Mouse (Mus musculus) lung, postnatal 0 days (tissue): Measurements from ENCODE around the gene Nlrc5. TPM values are rescaled to one million over a fixed set of nuclear protein-coding genes. Genes with fewer than 3 reads are reported as not detected.

Experiments
- ATAC-seq: fragments of 200-750 bp; cut with Nextera tagmentation; 2 replicates; pipeline ENCODE4 v1.8.0; 2017; ENCODE audit warnings: moderate library complexity
- DNase-seq: peaks from one replicate; pipeline ENCODE4 v3.0.0-alpha.2; 2016; ENCODE audit warnings: low spot score
- H3K27ac ChIP-seq: fragments of 300-500 bp; sonication (generic); 2 replicates; pipeline ENCODE4 v1.5.1; 2014; ENCODE audit warnings: antibody characterized with exemption, mild to moderate bottlenecking, low read length, mixed read lengths
- H3K27me3 ChIP-seq: fragments of 300-500 bp; sonication (generic); replicated peaks from 2 replicates; pipeline ENCODE4 v1.6.1; 2014; ENCODE audit warnings: low read length, mixed read lengths; ENCODE audit not compliant: insufficient read depth
- H3K36me3 ChIP-seq: fragments of 300-500 bp; sonication (generic); 2 replicates; pipeline ENCODE4 v1.6.1; 2014; ENCODE audit warnings: low read length, mixed read lengths; ENCODE audit not compliant: insufficient read depth
- H3K4me1 ChIP-seq: fragments of 300-500 bp; sonication (generic); 2 replicates; pipeline ENCODE4 v1.6.1; 2014; ENCODE audit warnings: antibody characterized with exemption, low read depth, low read length, mixed read lengths; ENCODE audit not compliant: insufficient read depth
- H3K4me2 ChIP-seq: fragments of 300-500 bp; sonication (generic); replicated peaks from 2 replicates; pipeline ENCODE4 v1.6.1; 2014; ENCODE audit warnings: low read depth, mild to moderate bottlenecking, low read length, moderate library complexity, mixed read lengths
- H3K4me3 ChIP-seq: fragments of 300-500 bp; sonication (generic); 2 replicates; pipeline ENCODE4 v1.5.1; 2014; ENCODE audit warnings: low read depth, low read length
- H3K9ac ChIP-seq: fragments of 300-500 bp; sonication (generic); replicated peaks from 2 replicates; pipeline ENCODE4 v1.6.1; 2014; ENCODE audit warnings: low read depth, mild to moderate bottlenecking
- H3K9me3 ChIP-seq: fragments of 300-500 bp; sonication (generic); 2 replicates; pipeline ENCODE4 v1.6.1; 2016; ENCODE audit warnings: low read length, mixed read lengths
- CTCF ChIP-seq: IDR thresholded peaks from 2 replicates; pipeline ENCODE4 v1.5.1; 2016; ENCODE audit warnings: antibody characterized with exemption, mild to moderate bottlenecking
- EP300 ChIP-seq: IDR thresholded peaks from 2 replicates; pipeline ENCODE4 v1.6.1; 2016; ENCODE audit warnings: antibody characterized with exemption, mild to moderate bottlenecking, control low read depth
- WGBS: fragments of 180-500 bp; shearing (Covaris S2); extraction: QIAGEN DNeasy Blood & Tissue Kit; methylation state at CpG from one replicate; pipeline ENCODE4 v1.1.7; 2014; 5-methylcytosine and 5-hydroxymethylcytosine counted together
- polyA plus RNA-seq: library from polyadenylated mRNA; unstranded; fragments of >200 nt; fragmentation: Nextera tagmentation; extraction: Ambion mirVana; gene quantifications from 2 replicates; pipeline ENCODE4 v1.2.1, GENCODE M21; 2015

The Nlrc5 gene
- polyA plus RNA-seq, 1 experiment from 2014 or later: 0.42 TPM

GRCm38 (mm10) chr8:94389531-94389930 is 44.6 kb upstream of the Nlrc5 start:
- Histone ChIP-seq H3K27me3 (no peaks in the 10 kb centered on the region), H3K9me3 (no peaks in the 10 kb centered on the region), H3K4me3 (no peak overlapping the region), H3K4me1 (no peaks in the 10 kb centered on the region), H3K9ac (no peak overlapping the region), H3K27ac (no peak overlapping the region), H3K36me3 (peaks cover 49% of the 10 kb centered on the region), H3K4me2 (no peak overlapping the region)
- no peak for DNase-seq
- TF ChIP-seq CTCF: no peak
- no peak for TF ChIP-seq EP300
- WGBS: 87% methylated on average over 6 of the region's 6 CpGs
- no peak for ATAC-seq

DNA sequence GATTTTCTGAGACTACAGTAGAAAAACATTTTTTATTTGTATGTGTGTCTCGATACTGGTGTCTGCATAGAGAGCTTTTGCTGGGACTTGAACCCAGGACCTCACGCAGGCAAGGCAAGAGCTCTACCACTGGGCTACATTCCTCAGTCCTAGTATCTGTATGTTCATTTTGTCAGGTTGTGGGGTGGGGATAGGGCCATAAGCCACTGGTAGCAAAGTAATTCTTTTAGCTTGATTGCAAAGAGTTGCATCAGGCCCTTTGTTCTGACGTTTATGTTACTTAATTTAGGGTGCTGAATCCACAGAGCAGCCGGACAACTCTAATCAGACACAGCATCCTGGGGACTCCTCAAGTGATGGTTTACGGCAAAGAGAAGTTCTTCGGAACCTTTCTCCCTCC is 43.7 kb upstream of the Nlrc5 start:
- Histone ChIP-seq H3K27me3 (no peaks in the 10 kb centered on the region), H3K4me1 (no peaks in the 10 kb centered on the region), H3K27ac (no peak overlapping the region), H3K36me3 (peaks cover 58% of the 10 kb centered on the region), H3K9me3 (no peaks in the 10 kb centered on the region), H3K9ac (no peak overlapping the region), H3K4me2 (no peak overlapping the region), H3K4me3 (no peak overlapping the region)
- ATAC-seq (no peak), DNase-seq (no peak)
- whole genome bisulfite sequencing: 90% methylated on average over 6 of the region's 6 CpGs
- TF ChIP-seq CTCF (no peak), EP300 (no peak)

GRCm38 (mm10) chr8:94390910-94391309 is 43.2 kb upstream of the Nlrc5 start:
- no peak overlapping the region for H3K27ac ChIP-seq
- H3K9ac ChIP-seq: no peak overlapping the region
- no peak for TF ChIP-seq EP300
- TF ChIP-seq CTCF: no peak
- no peaks in the 10 kb centered on the region for H3K9me3 ChIP-seq
- WGBS: 92% methylated on average over 8 of the region's 8 CpGs
- DNase-seq: no peak
- H3K4me2 ChIP-seq: no peak overlapping the region
- no peaks in the 10 kb centered on the region for H3K27me3 ChIP-seq
- ATAC-seq: no peak
- H3K36me3 ChIP-seq: peaks cover 63% of the 10 kb centered on the region
- no peak overlapping the region for H3K4me3 ChIP-seq
- H3K4me1 ChIP-seq: no peaks in the 10 kb centered on the region

DNA sequence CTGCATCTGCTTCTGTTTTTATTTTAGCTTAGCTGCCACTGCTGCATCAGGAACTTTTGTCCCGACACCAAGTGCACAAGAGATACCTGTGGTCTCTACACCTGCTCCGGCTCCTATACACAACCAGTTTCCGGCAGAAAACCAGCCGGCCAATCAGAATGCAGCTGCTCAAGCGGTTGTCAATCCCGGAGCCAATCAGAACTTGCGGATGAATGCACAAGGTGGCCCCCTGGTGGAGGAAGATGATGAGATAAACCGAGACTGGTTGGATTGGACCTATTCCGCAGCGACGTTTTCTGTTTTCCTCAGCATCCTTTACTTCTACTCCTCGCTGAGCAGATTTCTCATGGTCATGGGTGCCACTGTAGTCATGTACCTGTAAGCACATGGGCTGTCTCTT is 42.0 kb upstream of the Nlrc5 start:
- no peak overlapping the region for H3K9ac ChIP-seq
- ATAC-seq (no peak), DNase-seq (peak; percentile 64)
- peaks cover 67% of the 10 kb centered on the region for H3K36me3 ChIP-seq
- H3K4me1 ChIP-seq: no peaks in the 10 kb centered on the region
- H3K4me3 ChIP-seq: no peak overlapping the region
- TF ChIP-seq EP300 (no peak), CTCF (peak; percentile 66)
- no peak overlapping the region for H3K27ac ChIP-seq
- WGBS: 85% methylated on average over 12 of the region's 12 CpGs
- no peaks in the 10 kb centered on the region for H3K9me3 ChIP-seq
- H3K4me2 ChIP-seq: no peak overlapping the region
- no peaks in the 10 kb centered on the region for H3K27me3 ChIP-seq

GRCm38 (mm10) chr8:94392648-94393047 is 41.5 kb upstream of the Nlrc5 start:
- Histone ChIP-seq H3K9me3 (no peaks in the 10 kb centered on the region), H3K27me3 (no peaks in the 10 kb centered on the region), H3K4me2 (no peak overlapping the region), H3K4me3 (no peak overlapping the region), H3K4me1 (no peaks in the 10 kb centered on the region), H3K36me3 (peaks cover 67% of the 10 kb centered on the region), H3K27ac (no peak overlapping the region), H3K9ac (no peak overlapping the region)
- no peak for TF ChIP-seq CTCF
- TF ChIP-seq EP300: no peak; the same call in 1 of the 2 replicates
- ATAC-seq: no peak
- no peak for DNase-seq
- 42% methylated on average over 6 of the region's 6 CpGs for WGBS

- 86% methylated on average over 6 of the region's 6 CpGs for WGBS
- DNase-seq (no peak), ATAC-seq (no peak)
- H3K9ac ChIP-seq: no peak overlapping the region
- H3K4me2 ChIP-seq: no peak overlapping the region
- H3K9me3 ChIP-seq: no peaks in the 10 kb centered on the region
- no peaks in the 10 kb centered on the region for H3K4me1 ChIP-seq
- no peak overlapping the region for H3K27ac ChIP-seq
- TF ChIP-seq CTCF (no peak), EP300 (no peak)
- H3K4me3 ChIP-seq: no peak overlapping the region
- H3K27me3 ChIP-seq: no peaks in the 10 kb centered on the region
- H3K36me3 ChIP-seq: peaks cover 49% of the 10 kb centered on the region
Measured at GRCm38 (mm10) chr8:94395851-94396540, 38.2 kb upstream of the Nlrc5 start.
